Mouse (Mus musculus) left cerebral cortex, adult 9 months (tissue): ENCODE measurements around the gene Fcgr2b.

Source experiments
- DNase-seq, 2 experiments: peaks; one replicate each; pipeline ENCODE4 v3.0.0; 2022; ENCODE audit warnings: low spot score in 2 of 2

Gene Fcgr2b

DNA sequence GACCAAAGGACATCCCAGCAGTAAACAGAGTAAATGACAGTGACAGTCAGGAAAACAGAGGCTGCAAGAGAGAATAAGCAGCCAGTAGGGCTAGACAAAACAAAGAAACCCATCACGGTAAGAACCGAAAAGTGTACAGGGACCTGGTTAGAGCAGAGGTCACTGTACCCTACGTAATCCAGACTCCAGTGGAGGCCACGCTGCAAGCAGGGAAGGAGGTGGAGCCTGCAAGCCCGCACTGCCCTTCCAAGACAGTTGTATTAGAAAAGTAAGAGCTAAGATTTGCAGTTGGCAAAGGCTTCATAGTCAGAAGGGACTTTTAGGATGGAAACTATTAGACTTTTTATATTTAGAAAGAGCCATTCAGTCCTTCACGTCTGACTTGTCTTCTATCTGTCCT, 49.4 kb downstream of the Fcgr2b start:
- DNase-seq = no peak

- no peak for DNase-seq
Measured at GRCm38 (mm10) chr1:170924485-170924884, 51.9 kb downstream of the Fcgr2b start.

GRCm38 (mm10) chr1:170919308-170919707, 57.0 kb downstream of the Fcgr2b start:
- DNase-seq = no peak

DNA sequence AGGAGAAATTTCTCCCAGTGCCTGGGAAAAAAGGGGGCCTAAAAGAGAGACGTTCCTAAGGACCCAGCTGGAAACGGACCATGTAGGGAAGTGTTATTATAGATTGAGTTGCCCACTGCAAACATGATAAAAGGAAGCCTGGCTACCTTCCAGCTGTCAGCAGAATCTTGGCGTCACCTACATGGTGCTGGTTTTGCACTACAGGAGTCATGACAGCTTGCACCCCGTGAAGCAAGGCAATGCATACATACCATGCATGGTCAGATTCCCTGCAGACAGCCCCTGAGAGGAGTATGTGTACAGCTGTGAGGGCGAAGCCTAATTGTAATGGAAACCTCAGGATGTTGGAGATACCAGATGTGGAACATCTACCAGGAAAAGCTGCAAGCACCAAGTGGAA, 60.7 kb downstream of the Fcgr2b start:
- no peak for DNase-seq

- no peak for DNase-seq
Measured at GRCm38 (mm10) chr1:170912891-170913615, 63.3 kb downstream of the Fcgr2b start, which contains the start of gene Fcrlb. Gene Fcrlb, minus strand, starts transcription at chr1:170912941.

DNA sequence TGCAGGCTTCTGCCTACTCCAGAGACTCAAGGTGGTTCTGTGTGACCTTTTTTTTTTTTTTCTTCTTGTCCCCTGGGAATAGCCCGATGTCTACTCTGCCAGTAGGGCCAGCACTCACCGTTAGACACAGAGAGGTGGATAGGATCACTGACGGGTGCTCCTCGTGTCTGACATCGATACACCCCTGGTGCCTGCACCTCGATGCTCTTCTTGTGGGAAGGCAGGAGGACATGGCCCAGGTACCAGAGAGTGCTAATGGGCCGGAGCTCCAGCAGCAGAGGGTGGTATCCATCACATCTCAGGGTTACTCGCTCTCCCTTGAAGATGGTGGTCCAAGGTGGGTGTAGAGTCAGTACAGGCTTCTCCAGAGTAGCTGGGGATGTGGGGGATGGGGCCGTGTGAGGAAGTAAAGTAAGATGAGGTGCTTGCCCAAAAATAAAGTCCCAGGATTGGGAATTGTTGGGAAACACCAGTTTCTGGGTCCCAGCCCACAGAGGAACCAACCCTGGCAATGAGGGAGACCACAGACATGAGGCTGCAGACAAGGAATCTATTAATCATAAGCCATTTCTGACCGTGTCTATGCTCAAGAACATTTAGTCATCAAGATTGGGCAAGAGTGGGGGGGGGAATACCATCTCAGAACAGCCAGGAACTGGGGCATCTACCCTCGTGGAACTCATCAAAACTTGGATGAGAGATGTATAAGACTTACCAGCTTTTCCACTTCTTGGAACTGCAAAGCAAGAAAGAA, 64.3 kb downstream of the Fcgr2b start:
- no peak for DNase-seq
